Mouse (Mus musculus): ENCODE results near the gene Lrrc52.

GRCm38 (mm10) chr1:167434931-167435330 lies 31.6 kb downstream of the Lrrc52 start:
- no peak for TF ChIP-seq CTCF (IDR thresholded peaks at IDR 0.05)
- TF ChIP-seq POLR2A (IDR thresholded peaks at IDR 0.05; ENCODE audit: insufficient read depth, low read depth, low read length), result no peak
